Mouse (Mus musculus) midbrain, embryonic 12.5 days (tissue): ENCODE data around the gene Ptk7. TPM values are rescaled to one million over a fixed set of nuclear protein-coding genes. Genes with fewer than 3 reads are reported as not detected.
A peak's percentile ranks its signal among the peaks of the same experiment; 100 is the strongest.

Experiments used
- ATAC-seq: fragments of 200-750 bp; cut with Nextera tagmentation; 2 replicates; pipeline ENCODE4 v1.8.0; 2017; ENCODE audit warnings: low read depth, moderate TSS enrichment, moderate library complexity; ENCODE audit not compliant: low FRiP score
- H3K27ac ChIP-seq: fragments of 300-500 bp; sonication (generic); replicated peaks from 2 replicates; pipeline ENCODE4 v1.5.1; 2016; ENCODE audit warnings: mild to moderate bottlenecking
- H3K27me3 ChIP-seq: fragments of 300-500 bp; sonication (generic); 2 replicates; pipeline ENCODE4 v1.6.1; 2016; ENCODE audit warnings: mild to moderate bottlenecking
- H3K36me3 ChIP-seq: fragments of 300-500 bp; sonication (generic); 2 replicates; pipeline ENCODE4 v1.6.1; 2016
- H3K4me1 ChIP-seq: fragments of 300-500 bp; sonication (generic); 2 replicates; pipeline ENCODE4 v1.6.1; 2016
- H3K4me2 ChIP-seq: fragments of 300-500 bp; sonication (generic); replicated peaks from 2 replicates; pipeline ENCODE4 v1.6.1; 2016; ENCODE audit warnings: mild to moderate bottlenecking, moderate library complexity
- H3K4me3 ChIP-seq: fragments of 300-500 bp; sonication (generic); 2 replicates; pipeline ENCODE4 v1.5.1; 2016; ENCODE audit warnings: mild to moderate bottlenecking
- H3K9ac ChIP-seq: fragments of 300-500 bp; sonication (generic); replicated peaks from 2 replicates; pipeline ENCODE4 v1.6.1; 2016; ENCODE audit warnings: mild to moderate bottlenecking, moderate library complexity
- H3K9me3 ChIP-seq: fragments of 300-500 bp; sonication (generic); 2 replicates; pipeline ENCODE4 v1.6.1; 2016; ENCODE audit warnings: mild to moderate bottlenecking
- WGBS: fragments of 180-500 bp; shearing (Covaris S2); methylation state at CpG from one replicate; pipeline ENCODE4 v1.1.7; 2016; 5-methylcytosine and 5-hydroxymethylcytosine counted together
- microRNA-seq: library from miRNA; unstranded; fragments of <30 nt; microRNA quantifications from one replicate; pipeline ENCODE4, GENCODE M21; 2017
- polyA plus RNA-seq: library from polyadenylated mRNA; unstranded; fragments of >200 nt; fragmentation: Nextera tagmentation; extraction: Ambion mirVana; gene quantifications from 2 replicates; pipeline ENCODE4 v1.2.1, GENCODE M21; 2016

The Ptk7 gene
- polyA plus RNA-seq, 1 experiment from 2014 or later, result 63.4 TPM

GRCm38 (mm10) chr17:46525065-46525464 is 104.2 kb downstream of the Ptk7 start:
- WGBS, result 89% methylated on average over 10 of the region's 10 CpGs
- H3K9ac ChIP-seq, result no peak overlapping the region

GRCm38 (mm10) chr17:46521963-46522668 is 107.2 kb downstream of the Ptk7 start:
- 33% methylated on average over 24 of the region's 24 CpGs for WGBS
- peaks cover 47% of the 10 kb centered on the region for H3K27me3 ChIP-seq
- peaks cover 6% of the 10 kb centered on the region; the same call in 1 of the 2 replicates for H3K36me3 ChIP-seq
- H3K4me2 ChIP-seq, result no peak overlapping the region
- ATAC-seq, result no peak
- no peaks in the 10 kb centered on the region for H3K4me1 ChIP-seq
- H3K9me3 ChIP-seq, result no peaks in the 10 kb centered on the region
- no peak overlapping the region for H3K4me3 ChIP-seq
- H3K9ac ChIP-seq, result no peak overlapping the region
- no peak overlapping the region for H3K27ac ChIP-seq

More at GRCm38 (mm10) chr17:46525065-46525464, 104.2 kb downstream of the Ptk7 start:
- Histone ChIP-seq H3K36me3 (peaks cover 15% of the 10 kb centered on the region), H3K9me3 (no peaks in the 10 kb centered on the region), H3K4me2 (no peak overlapping the region), H3K4me3 (no peak overlapping the region), H3K4me1 (no peaks in the 10 kb centered on the region), H3K27ac (no peak overlapping the region), H3K27me3 (peaks cover 40% of the 10 kb centered on the region)
- ATAC-seq, result no peak

- Histone ChIP-seq H3K27me3 (peaks cover 47% of the 10 kb centered on the region), H3K9ac (0 out of 2 replicates have a peak overlapping the region, but pooled peaks have one; percentile 1), H3K4me2 (0 out of 2 replicates have a peak overlapping the region, but pooled peaks have one; percentile 23), H3K4me3 (no peak overlapping the region), H3K9me3 (no peaks in the 10 kb centered on the region), H3K36me3 (peaks cover 3% of the 10 kb centered on the region; the same call in 1 of the 2 replicates), H3K4me1 (no peaks in the 10 kb centered on the region), H3K27ac (no peak overlapping the region)
- whole genome bisulfite sequencing, result 83% methylated on average over 9 of the region's 9 CpGs
- ATAC-seq, result no peak
Measured at GRCm38 (mm10) chr17:46521174-46521573, 108.1 kb downstream of the Ptk7 start.

GRCm38 (mm10) chr17:46520385-46520979 is 108.8 kb downstream of the Ptk7 start:
- peaks cover 47% of the 10 kb centered on the region for H3K27me3 ChIP-seq
- peak overlapping the region; percentile 8; the same call in 1 of the 2 replicates for H3K27ac ChIP-seq
- H3K4me1 ChIP-seq, result no peaks in the 10 kb centered on the region
- no peak overlapping the region for H3K4me3 ChIP-seq
- H3K9me3 ChIP-seq, result no peaks in the 10 kb centered on the region
- peak overlapping the region; percentile 23; the same call in 1 of the 2 replicates for H3K4me2 ChIP-seq
- no peaks in the 10 kb centered on the region for H3K36me3 ChIP-seq
- ATAC-seq, result no peak
- WGBS, result 50% methylated on average over 25 of the region's 25 CpGs
- 0 out of 2 replicates have a peak overlapping the region, but pooled peaks have one; percentile 1 for H3K9ac ChIP-seq

GRCm38 (mm10) chr17:46519971-46520370 is 109.3 kb downstream of the Ptk7 start:
- Histone ChIP-seq H3K27ac (peak overlapping the region; percentile 8; the same call in 1 of the 2 replicates), H3K9me3 (no peaks in the 10 kb centered on the region), H3K27me3 (peaks cover 45% of the 10 kb centered on the region), H3K4me3 (no peak overlapping the region), H3K9ac (no peak overlapping the region), H3K36me3 (no peaks in the 10 kb centered on the region), H3K4me2 (peak overlapping the region; percentile 23; the same call in 1 of the 2 replicates), H3K4me1 (no peaks in the 10 kb centered on the region)
- no peak for ATAC-seq
- WGBS, result 54% methylated on average over 10 of the region's 10 CpGs

Small RNAs within 50 kb of the gene (microRNA-seq; reads per million reads assigned to microRNA genes)
- 0.70 reads per million for gene Mir6976

Other genes with a start within 250 kb of the Ptk7 start
- gene Zfp318, start 245.8 kb downstream of the Ptk7 start, polyA plus RNA-seq, result 17.8 and 22.9 TPM in 2 replicates
- 1.4 and 1.6 TPM in 2 replicates for gene Crip3, start 200.6 kb downstream of the Ptk7 start, polyA plus RNA-seq
- gene Slc22a7, start 191.0 kb downstream of the Ptk7 start, polyA plus RNA-seq, result not detected in 2 replicates
- gene Ttbk1, start 141.8 kb downstream of the Ptk7 start, polyA plus RNA-seq, result 5.0 and 5.5 TPM in 2 replicates
- 53.1 and 58.0 TPM in 2 replicates for gene Dnph1, start 132.8 kb downstream of the Ptk7 start, polyA plus RNA-seq
- gene Cul9, start 83.1 kb downstream of the Ptk7 start, polyA plus RNA-seq, result 14.3 and 15.2 TPM in 2 replicates
- 6.6 and 8.1 TPM in 2 replicates for gene Srf, start 73.3 kb downstream of the Ptk7 start, polyA plus RNA-seq
- gene Klc4, start 16.5 kb upstream of the Ptk7 start, polyA plus RNA-seq, result 43.6 and 44.7 TPM in 2 replicates
- gene Mrpl2, start 16.7 kb upstream of the Ptk7 start, polyA plus RNA-seq, result 73.9 and 88.4 TPM in 2 replicates
- 48.3 and 49.0 TPM in 2 replicates for gene Cul7, start 20.8 kb upstream of the Ptk7 start, polyA plus RNA-seq
- gene Rrp36, start 44.8 kb upstream of the Ptk7 start, polyA plus RNA-seq, result 54.1 and 56.0 TPM in 2 replicates
- 159 and 175 TPM in 2 replicates for gene Mea1, start 49.3 kb upstream of the Ptk7 start, polyA plus RNA-seq
- gene Klhdc3, start 51.4 kb upstream of the Ptk7 start, polyA plus RNA-seq, result 127 and 131 TPM in 2 replicates
- gene Ppp2r5d, start 75.6 kb upstream of the Ptk7 start, polyA plus RNA-seq, result 111 and 113 TPM in 2 replicates
- gene Pex6, start 82.0 kb upstream of the Ptk7 start, polyA plus RNA-seq, result 33.7 and 36.0 TPM in 2 replicates
- 0.52 and 0.75 TPM in 2 replicates for gene Gnmt, start 99.7 kb upstream of the Ptk7 start, polyA plus RNA-seq
- gene Cnpy3, start 122.7 kb upstream of the Ptk7 start, polyA plus RNA-seq, result 54.1 and 54.6 TPM in 2 replicates
- 0.55 and 0.65 TPM in 2 replicates for gene Ptcra, start 134.2 kb upstream of the Ptk7 start, polyA plus RNA-seq
- gene 2310039H08Rik, start 143.1 kb upstream of the Ptk7 start, polyA plus RNA-seq, result 48.5 and 55.0 TPM in 2 replicates
- gene Rpl7l1, start 153.2 kb upstream of the Ptk7 start, polyA plus RNA-seq, result 150 and 161 TPM in 2 replicates
- gene Bicral, start 229.0 kb upstream of the Ptk7 start, polyA plus RNA-seq, result 7.8 and 7.9 TPM in 2 replicates